Mouse (Mus musculus): ENCODE results near the gene Clgn. TPM values are rescaled to one million over a fixed set of nuclear protein-coding genes. Genes with fewer than 3 reads are reported as not detected.
"Not testable (repeated sequence)": the region's sequence is repeated elsewhere in the genome, so short reads cannot be mapped to it uniquely, and the experiment has no call there.

Clgn gene
- polyA plus RNA-seq, 1 experiment from 2014 or later, result 0.25 TPM

GRCm38 (mm10) chr8:83426104-83426759, 36.6 kb downstream of the Clgn start:
- H3K27ac ChIP-seq, result no peak overlapping the region
- H3K4me3 ChIP-seq (replicated peaks), result no peak overlapping the region
- H3K9me3 ChIP-seq (replicated peaks), result no peaks in the 10 kb centered on the region
- 50% methylated on average over 11 of the region's 11 CpGs for WGBS
- H3K4me1 ChIP-seq, result no peaks in the 10 kb centered on the region; the same call in 1 of the 2 replicates
- no peaks in the 10 kb centered on the region for H3K36me3 ChIP-seq
- no peaks in the 10 kb centered on the region for H3K27me3 ChIP-seq
- ATAC-seq (replicated peaks; ENCODE audit: low FRiP score), result no peak
- no peak overlapping the region for H3K9ac ChIP-seq
- H3K4me2 ChIP-seq, result no peak overlapping the region

GRCm38 (mm10) chr8:83426949-83427348, 37.3 kb downstream of the Clgn start:
- H3K4me3 ChIP-seq (replicated peaks), result no peak overlapping the region
- H3K36me3 ChIP-seq, result no peaks in the 10 kb centered on the region
- no peaks in the 10 kb centered on the region for H3K27me3 ChIP-seq
- H3K9ac ChIP-seq, result no peak overlapping the region
- no peak overlapping the region for H3K4me2 ChIP-seq
- H3K4me1 ChIP-seq, result no peaks in the 10 kb centered on the region; the same call in 1 of the 2 replicates
- no peaks in the 10 kb centered on the region for H3K9me3 ChIP-seq (replicated peaks)
- WGBS, result 73% methylated on average over 7 of the region's 7 CpGs
- no peak for ATAC-seq (replicated peaks; ENCODE audit: low FRiP score)
- no peak overlapping the region for H3K27ac ChIP-seq

- WGBS, result 88% methylated on average over 3 of the region's 3 CpGs
- ATAC-seq (replicated peaks; ENCODE audit: low FRiP score); H3K4me2 ChIP-seq; H3K27ac ChIP-seq; H3K9me3 ChIP-seq (replicated peaks); H3K27me3 ChIP-seq; H3K36me3 ChIP-seq; H3K9ac ChIP-seq; H3K4me1 ChIP-seq; H3K4me3 ChIP-seq (replicated peaks): not testable (repeated sequence)
Measured at GRCm38 (mm10) chr8:83428621-83429020, 39.0 kb downstream of the Clgn start.

GRCm38 (mm10) chr8:83429071-83429524, 39.4 kb downstream of the Clgn start:
- Histone ChIP-seq H3K4me2 (no peak overlapping the region), H3K27ac (no peak overlapping the region), H3K9ac (no peak overlapping the region), H3K4me3 (replicated peaks) (no peak overlapping the region), H3K9me3 (replicated peaks) (no peaks in the 10 kb centered on the region), H3K4me1 (no peaks in the 10 kb centered on the region; the same call in 1 of the 2 replicates), H3K36me3 (peaks cover 14% of the 10 kb centered on the region), H3K27me3 (no peaks in the 10 kb centered on the region)
- 52% methylated on average over 4 of the region's 4 CpGs for WGBS
- ATAC-seq (replicated peaks; ENCODE audit: low FRiP score), result peak; percentile 43; the same call in 1 of the 2 replicates

GRCm38 (mm10) chr8:83437077-83437476, 47.4 kb downstream of the Clgn start:
- no peak overlapping the region for H3K4me2 ChIP-seq
- WGBS, result 83% methylated on average over 1 of the region's 1 CpGs
- H3K9me3 ChIP-seq (replicated peaks), result no peaks in the 10 kb centered on the region
- no peak overlapping the region for H3K27ac ChIP-seq
- ATAC-seq (replicated peaks; ENCODE audit: low FRiP score), result no peak
- H3K36me3 ChIP-seq, result peaks cover 36% of the 10 kb centered on the region
- peaks cover 15% of the 10 kb centered on the region for H3K4me1 ChIP-seq
- no peaks in the 10 kb centered on the region for H3K27me3 ChIP-seq
- H3K9ac ChIP-seq, result no peak overlapping the region
- no peak overlapping the region for H3K4me3 ChIP-seq (replicated peaks)

GRCm38 (mm10) chr8:83441656-83442242, 52.1 kb downstream of the Clgn start:
- Histone ChIP-seq H3K4me1 (peaks cover 21% of the 10 kb centered on the region), H3K9me3 (replicated peaks) (no peaks in the 10 kb centered on the region), H3K4me3 (replicated peaks) (peak overlapping the region; percentile 93), H3K9ac (peak overlapping the region; percentile 90), H3K27ac (peak overlapping the region; percentile 91), H3K4me2 (peak overlapping the region; percentile 74), H3K36me3 (peaks cover 14% of the 10 kb centered on the region), H3K27me3 (no peaks in the 10 kb centered on the region)
- no peak for ATAC-seq (replicated peaks; ENCODE audit: low FRiP score)
- 1% methylated on average over 29 of the region's 29 CpGs for WGBS

- Histone ChIP-seq H3K9me3 (replicated peaks) (no peaks in the 10 kb centered on the region), H3K4me2 (peak overlapping the region; percentile 74), H3K9ac (peak overlapping the region; percentile 90), H3K27ac (peak overlapping the region; percentile 91), H3K27me3 (no peaks in the 10 kb centered on the region), H3K4me1 (peaks cover 21% of the 10 kb centered on the region), H3K36me3 (peaks cover 7% of the 10 kb centered on the region), H3K4me3 (replicated peaks) (peak overlapping the region; percentile 93)
- WGBS, result under 1% methylated on average over 64 of the region's 64 CpGs
- ATAC-seq (replicated peaks; ENCODE audit: low FRiP score), result peak; percentile 100
Measured at GRCm38 (mm10) chr8:83442243-83443051, 52.8 kb downstream of the Clgn start.

GRCm38 (mm10) chr8:83443052-83443400, 53.4 kb downstream of the Clgn start:
- Histone ChIP-seq H3K27me3 (no peaks in the 10 kb centered on the region), H3K9me3 (replicated peaks) (no peaks in the 10 kb centered on the region), H3K9ac (no peak overlapping the region), H3K4me1 (peaks cover 21% of the 10 kb centered on the region), H3K27ac (peak overlapping the region; percentile 79), H3K36me3 (peaks cover under 1% of the 10 kb centered on the region; the same call in 1 of the 2 replicates), H3K4me2 (peak overlapping the region; percentile 74), H3K4me3 (replicated peaks) (peak overlapping the region; percentile 93)
- 34% methylated on average over 5 of the region's 5 CpGs for WGBS
- no peak for ATAC-seq (replicated peaks; ENCODE audit: low FRiP score)

- H3K4me3 ChIP-seq (replicated peaks), result no peak overlapping the region
- no peak overlapping the region for H3K4me2 ChIP-seq
- H3K9me3 ChIP-seq (replicated peaks), result no peaks in the 10 kb centered on the region
- no peaks in the 10 kb centered on the region for H3K4me1 ChIP-seq
- no peak overlapping the region for H3K9ac ChIP-seq
- H3K27ac ChIP-seq, result no peak overlapping the region
- WGBS, result 90% methylated on average over 1 of the region's 1 CpGs
- H3K36me3 ChIP-seq, result no peaks in the 10 kb centered on the region
- no peaks in the 10 kb centered on the region for H3K27me3 ChIP-seq
- no peak for ATAC-seq (replicated peaks; ENCODE audit: low FRiP score)
Measured at GRCm38 (mm10) chr8:83449960-83450359, 60.3 kb downstream of the Clgn start.

GRCm38 (mm10) chr8:83451056-83451455, 61.4 kb downstream of the Clgn start:
- Histone ChIP-seq H3K27me3 (no peaks in the 10 kb centered on the region), H3K4me3 (replicated peaks) (no peak overlapping the region), H3K4me2 (no peak overlapping the region), H3K27ac (no peak overlapping the region), H3K4me1 (no peaks in the 10 kb centered on the region), H3K9me3 (replicated peaks) (no peaks in the 10 kb centered on the region), H3K36me3 (no peaks in the 10 kb centered on the region), H3K9ac (no peak overlapping the region)
- 20% methylated on average over 3 of the region's 3 CpGs for WGBS
- ATAC-seq (replicated peaks; ENCODE audit: low FRiP score), result no peak

- Histone ChIP-seq H3K36me3 (no peaks in the 10 kb centered on the region), H3K4me2 (no peak overlapping the region), H3K4me1 (no peaks in the 10 kb centered on the region), H3K9me3 (replicated peaks) (no peaks in the 10 kb centered on the region), H3K4me3 (replicated peaks) (no peak overlapping the region), H3K9ac (no peak overlapping the region), H3K27me3 (no peaks in the 10 kb centered on the region), H3K27ac (no peak overlapping the region)
- WGBS, result 54% methylated on average over 6 of the region's 6 CpGs
- ATAC-seq (replicated peaks; ENCODE audit: low FRiP score), result no peak; the same call in 1 of the 2 replicates
Measured at GRCm38 (mm10) chr8:83457121-83457520, 67.5 kb downstream of the Clgn start.

- peak; percentile 87 for ATAC-seq (replicated peaks; ENCODE audit: low FRiP score)
- no peak within 1 kb of the TSS for H3K4me3 ChIP-seq (replicated peaks)
- WGBS, result 65% methylated on average over 14 of the region's 14 CpGs
- H3K9me3 ChIP-seq (replicated peaks), result no peaks in the 10 kb centered on the region
- H3K4me1 ChIP-seq, result no peaks in the 10 kb centered on the region
- no peak within 1 kb of the TSS for H3K9ac ChIP-seq
- H3K27ac ChIP-seq, result peak within 1 kb of the TSS; percentile 48; the same call in 1 of the 2 replicates
- H3K4me2 ChIP-seq, result no peak within 1 kb of the TSS
- no peaks in the 10 kb centered on the region for H3K36me3 ChIP-seq
- H3K27me3 ChIP-seq, result no peaks in the 10 kb centered on the region
Measured at GRCm38 (mm10) chr8:83458222-83458621, 68.6 kb downstream of the Clgn start, which contains the start of gene Scoc. Scoc (minus strand) TSS chr8:83458391.
